Mouse (Mus musculus): ENCODE measurements around the gene Rbl1. TPM values are rescaled to one million over a fixed set of nuclear protein-coding genes. Genes with fewer than 3 reads are reported as not detected.
"Not testable (repeated sequence)": the region's sequence is repeated elsewhere in the genome, so short reads cannot be mapped to it uniquely, and the experiment has no call there.

Rbl1 gene
- total and polyA plus RNA-seq, 2 experiments from 2014 or later: 6.0 to 18.5 TPM

DNA sequence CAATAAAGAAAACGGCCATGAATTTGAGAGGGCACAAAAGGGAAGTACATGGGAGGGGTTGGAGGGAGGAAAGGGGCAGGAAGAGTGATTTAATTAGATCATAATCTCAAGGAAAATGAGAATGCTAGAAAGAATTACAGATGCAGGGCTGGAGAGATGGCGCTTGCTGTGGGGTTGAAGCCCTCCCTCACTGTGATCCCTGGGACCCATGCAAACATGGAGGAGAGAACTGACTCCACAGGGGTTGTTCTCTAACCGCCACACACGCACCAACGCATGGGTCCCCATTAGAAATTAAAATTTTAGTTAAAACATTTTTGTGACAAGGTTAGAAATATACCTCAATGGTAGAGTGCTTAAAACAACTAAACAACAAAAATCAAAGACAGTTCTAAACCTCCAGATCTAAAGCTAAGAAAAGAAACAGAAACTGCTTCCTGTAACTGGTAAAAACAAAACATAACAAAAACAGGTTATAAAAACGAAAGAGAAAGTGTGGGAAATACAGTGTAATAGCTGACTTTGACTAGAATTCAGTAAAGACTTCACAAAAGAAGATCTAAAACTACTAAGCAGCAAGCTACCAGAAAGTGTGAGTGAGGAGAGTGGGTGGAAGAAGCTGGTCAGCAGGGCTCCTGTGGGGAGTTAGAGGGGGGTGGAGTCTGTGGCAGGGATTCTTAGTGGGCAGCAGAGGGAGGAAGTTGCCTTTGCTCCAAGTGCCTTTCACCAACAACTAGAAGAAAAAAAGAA lies 3.1 kb downstream of the Rbl1 start:
- DNase-seq (ENCODE audit: low spot score): no peak

DNA sequence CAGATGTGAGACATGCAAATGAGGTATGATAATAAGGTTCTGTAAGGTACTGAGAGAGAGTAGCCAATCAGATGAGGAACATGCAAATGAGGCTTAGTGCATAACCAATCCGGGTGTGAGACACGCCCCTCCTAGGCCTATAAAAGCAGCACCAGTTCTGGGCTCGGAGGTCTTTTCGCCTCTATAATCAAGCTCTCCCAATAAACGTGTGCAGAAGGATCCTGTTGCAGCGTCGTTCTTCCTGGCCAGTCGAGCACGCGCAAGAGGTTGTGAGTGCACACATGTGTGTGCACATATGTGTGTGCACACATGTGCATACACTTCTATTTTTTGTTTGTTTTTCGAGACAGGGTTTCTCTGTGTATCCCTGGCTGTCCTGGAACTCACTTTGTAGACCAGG lies 5.9 kb downstream of the Rbl1 start:
- H3K27ac ChIP-seq (ENCODE audit: low read depth); H3K9me3 ChIP-seq (replicated peaks; ENCODE audit: control insufficient read depth, low read length); H3K27me3 ChIP-seq (ENCODE audit: control insufficient read depth, insufficient read depth, low read length); DNase-seq (ENCODE audit: low spot score); H3K9ac ChIP-seq (replicated peaks; ENCODE audit: low read depth, low read length); H3K4me3 ChIP-seq (ENCODE audit: low read depth, low read length); ATAC-seq (ENCODE audit: insufficient read depth, low read depth); H3K4me2 ChIP-seq (ENCODE audit: low read depth, low read length); H3K4me1 ChIP-seq (ENCODE audit: control insufficient read depth, insufficient read depth): not testable (repeated sequence)
- peaks cover 41% of the 10 kb centered on the region for H3K36me3 ChIP-seq (replicated peaks; ENCODE audit: control insufficient read depth, insufficient read depth, low read length)
- WGBS: 97% methylated on average over 11 of the region's 11 CpGs

More for the DNA sequence above, 3.1 kb downstream of the Rbl1 start:
- Histone ChIP-seq H3K27me3 (ENCODE audit: control insufficient read depth, insufficient read depth, low read length) (no peaks in the 10 kb centered on the region), H3K9ac (replicated peaks; ENCODE audit: low read depth, low read length) (no peak overlapping the region), H3K27ac (ENCODE audit: low read depth) (peak overlapping the region; percentile 59; the same call in 1 of the 2 replicates), H3K9me3 (replicated peaks; ENCODE audit: control insufficient read depth, low read length) (no peaks in the 10 kb centered on the region), H3K4me2 (ENCODE audit: low read depth, low read length) (peak overlapping the region; percentile 34; the same call in 1 of the 2 replicates), H3K4me1 (ENCODE audit: control insufficient read depth, insufficient read depth) (peaks cover 9% of the 10 kb centered on the region; the same call in 1 of the 2 replicates), H3K4me3 (ENCODE audit: low read depth, low read length) (no peak overlapping the region), H3K36me3 (replicated peaks; ENCODE audit: control insufficient read depth, insufficient read depth, low read length) (peaks cover 15% of the 10 kb centered on the region)
- no peak for TF ChIP-seq EP300 (IDR thresholded peaks at IDR 0.05; ENCODE audit: low read depth)
- TF ChIP-seq CTCF (IDR thresholded peaks at IDR 0.05; ENCODE audit: low read depth): no peak
- ATAC-seq (ENCODE audit: insufficient read depth, low read depth): no peak
- 79% methylated on average over 6 of the region's 6 CpGs for WGBS

DNA sequence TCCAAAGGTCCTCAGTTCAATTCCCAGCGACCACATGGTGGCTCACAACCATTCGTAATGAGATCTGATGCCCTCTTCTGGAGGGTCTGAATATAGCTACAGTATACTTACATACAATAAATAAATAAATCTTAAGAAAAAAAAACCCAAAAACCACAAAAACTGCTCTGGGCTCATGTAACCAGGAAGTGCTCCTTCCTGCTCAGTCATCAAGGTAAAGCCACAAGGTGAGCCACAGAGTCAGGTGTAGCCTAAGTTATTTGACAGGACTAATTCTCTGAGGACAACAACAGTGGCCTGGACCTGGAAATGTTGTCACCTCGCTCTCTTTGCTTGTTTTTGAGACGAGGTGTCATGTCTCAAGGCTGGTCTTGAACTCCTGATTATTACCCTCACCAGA lies 13.7 kb downstream of the Rbl1 start:
- H3K9me3 ChIP-seq (replicated peaks; ENCODE audit: control insufficient read depth, low read length): no peaks in the 10 kb centered on the region

GRCm38 (mm10) chr2:157187223-157187622 lies 17.1 kb downstream of the Rbl1 start:
- Histone ChIP-seq H3K4me1 (ENCODE audit: control insufficient read depth, insufficient read depth) (0 out of 2 replicates have a peak, but pooled peaks cover 10% of the 10 kb centered on the region), H3K27ac (ENCODE audit: low read depth) (no peak overlapping the region), H3K9me3 (replicated peaks; ENCODE audit: control insufficient read depth, low read length) (no peaks in the 10 kb centered on the region), H3K4me2 (ENCODE audit: low read depth, low read length) (no peak overlapping the region), H3K4me3 (ENCODE audit: low read depth, low read length) (no peak overlapping the region), H3K27me3 (ENCODE audit: control insufficient read depth, insufficient read depth, low read length) (no peaks in the 10 kb centered on the region), H3K36me3 (replicated peaks; ENCODE audit: control insufficient read depth, insufficient read depth, low read length) (peaks cover 55% of the 10 kb centered on the region), H3K9ac (replicated peaks; ENCODE audit: low read depth, low read length) (no peak overlapping the region)
- ATAC-seq (ENCODE audit: insufficient read depth, low read depth) (no peak), DNase-seq (ENCODE audit: low spot score) (no peak)
- TF ChIP-seq EP300 (IDR thresholded peaks at IDR 0.05; ENCODE audit: low read depth): no peak
- TF ChIP-seq CTCF (IDR thresholded peaks at IDR 0.05; ENCODE audit: low read depth): no peak
- 68% methylated on average over 4 of the region's 4 CpGs for WGBS

More for the DNA sequence above, 13.7 kb downstream of the Rbl1 start:
- WGBS: 93% methylated on average over 4 of the region's 4 CpGs
- Histone ChIP-seq H3K27me3 (ENCODE audit: control insufficient read depth, insufficient read depth, low read length) (no peaks in the 10 kb centered on the region), H3K4me1 (ENCODE audit: control insufficient read depth, insufficient read depth) (no peaks in the 10 kb centered on the region), H3K27ac (ENCODE audit: low read depth) (no peak overlapping the region), H3K4me2 (ENCODE audit: low read depth, low read length) (no peak overlapping the region), H3K9ac (replicated peaks; ENCODE audit: low read depth, low read length) (no peak overlapping the region), H3K36me3 (replicated peaks; ENCODE audit: control insufficient read depth, insufficient read depth, low read length) (peaks cover 84% of the 10 kb centered on the region), H3K4me3 (ENCODE audit: low read depth, low read length) (no peak overlapping the region)
- DNase-seq (ENCODE audit: low spot score): no peak
- no peak for ATAC-seq (ENCODE audit: insufficient read depth, low read depth)
- TF ChIP-seq CTCF (IDR thresholded peaks at IDR 0.05; ENCODE audit: low read depth): no peak
- TF ChIP-seq EP300 (IDR thresholded peaks at IDR 0.05; ENCODE audit: low read depth): no peak

GRCm38 (mm10) chr2:157186504-157186903 lies 17.8 kb downstream of the Rbl1 start:
- H3K9ac ChIP-seq (replicated peaks; ENCODE audit: low read depth, low read length): no peak overlapping the region
- no peak overlapping the region for H3K27ac ChIP-seq (ENCODE audit: low read depth)
- H3K36me3 ChIP-seq (replicated peaks; ENCODE audit: control insufficient read depth, insufficient read depth, low read length): peaks cover 48% of the 10 kb centered on the region
- H3K4me3 ChIP-seq (ENCODE audit: low read depth, low read length): no peak overlapping the region
- TF ChIP-seq EP300 (IDR thresholded peaks at IDR 0.05; ENCODE audit: low read depth) (no peak), CTCF (IDR thresholded peaks at IDR 0.05; ENCODE audit: low read depth) (no peak)
- WGBS: 76% methylated on average over 5 of the region's 5 CpGs
- H3K4me2 ChIP-seq (ENCODE audit: low read depth, low read length): no peak overlapping the region
- 0 out of 2 replicates have a peak, but pooled peaks cover 10% of the 10 kb centered on the region for H3K4me1 ChIP-seq (ENCODE audit: control insufficient read depth, insufficient read depth)
- no peaks in the 10 kb centered on the region for H3K9me3 ChIP-seq (replicated peaks; ENCODE audit: control insufficient read depth, low read length)
- ATAC-seq (ENCODE audit: insufficient read depth, low read depth): no peak
- DNase-seq (ENCODE audit: low spot score): no peak
- no peaks in the 10 kb centered on the region for H3K27me3 ChIP-seq (ENCODE audit: control insufficient read depth, insufficient read depth, low read length)

All from heart, postnatal 0 days (tissue).